Mouse (Mus musculus) E14TG2a.4 (cell line): ENCODE measurements around the gene Glipr2.

Experiments used
- CTCF ChIP-seq: conservative IDR thresholded peaks from 2 replicates; pipeline ENCODE4 v1.5.1; 2014; ENCODE audit warnings: low read length
- NANOG ChIP-seq: IDR thresholded peaks from 2 replicates; pipeline ENCODE4 v1.6.1; 2014; ENCODE audit warnings: borderline replicate concordance, low read length, mixed read lengths
- POU5F1 ChIP-seq: IDR thresholded peaks from 2 replicates; pipeline ENCODE4 v1.6.1; 2014; ENCODE audit warnings: low read length, borderline replicate concordance

DNA sequence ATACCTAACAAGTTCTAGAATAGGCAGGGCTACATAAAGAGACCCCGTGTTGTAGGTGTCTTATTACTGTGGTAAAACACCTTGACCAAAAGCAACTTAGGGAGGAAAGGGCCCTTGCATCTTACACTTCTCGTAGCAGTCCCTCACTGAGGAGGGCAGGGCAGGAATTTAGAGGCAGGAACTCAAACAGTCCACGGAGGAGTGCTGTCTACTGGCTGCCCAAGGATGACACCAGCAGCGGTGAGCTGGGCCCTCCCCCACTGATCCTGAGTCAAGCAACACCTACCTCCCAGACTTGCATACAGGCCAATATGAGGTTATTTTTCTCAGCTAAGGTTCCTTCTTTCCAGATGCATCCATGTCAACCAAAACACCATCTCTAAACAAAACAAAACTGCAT lies 23.0 kb downstream of the Glipr2 start:
- TF ChIP-seq CTCF (no peak), NANOG (no peak), POU5F1 (no peak)
